ENCODE assay signal across 14 mouse cellular contexts in genomic region chr2:131652197-131652596, GRCm38 (mm10).
A peak's percentile ranks its signal among the peaks of the same experiment; 100 is the strongest.
DNase-seq lines count a peak whose midpoint lies in the region; TF ChIP-seq lines count a peak whose summit lies in the region.
"Had no signal": no experiment of that assay in that cellular context is flagged by ENCODE, and none has a peak within 500 bp of the region (broad histone marks: within the 10 kb centered on the region; RNA-seq: fewer than 3 reads in every experiment).

No protein-coding gene starts in this region.

- no peak for TF ChIP-seq POLR2A in kidney, adult 2 months (IDR thresholded peaks at IDR 0.05; ENCODE audit: low read depth, low read length)

- no peaks in the 10 kb centered on the region for H3K4me1 ChIP-seq in kidney, adult 2 months (ENCODE audit: control insufficient read depth, insufficient read depth, low read length)
- H3K4me1 ChIP-seq: embryonic facial prominence, embryonic 13.5 days; hindbrain, embryonic 13.5 days; limb, embryonic 10.5 days; midbrain, embryonic 15.5 days had no signal

- H3K27ac ChIP-seq in kidney, adult 2 months (ENCODE audit: insufficient read depth, low read depth, low read length), result no peak overlapping the region
- H3K27ac ChIP-seq: embryonic facial prominence, embryonic 13.5 days; hindbrain, embryonic 13.5 days; limb, embryonic 10.5 days; midbrain, embryonic 15.5 days had no signal

- H3K27me3 ChIP-seq in kidney, adult 2 months (replicated peaks; ENCODE audit: control insufficient read depth, insufficient read depth, low read length), result no peaks in the 10 kb centered on the region
- H3K27me3 ChIP-seq: embryonic facial prominence, embryonic 13.5 days; hindbrain, embryonic 13.5 days; midbrain, embryonic 15.5 days had no signal

- DNase-seq in kidney, adult 2 months, result peak; percentile 10
- DNase-seq in kidney, adult 9 months, result no peak
- peak; percentile 12 for DNase-seq in embryo, embryonic 11 days
- peak; percentile 44 to 70 for DNase-seq in heart, adult 9 months (ENCODE audit: low spot score in 2 of 2)
- peak; percentile 22 for DNase-seq in lung, postnatal 36 days
- no peak for DNase-seq in adrenal gland, adult 2 months
- DNase-seq in adrenal gland, postnatal 4 days (ENCODE audit: low spot score in 2 of 2), result no peak
- DNase-seq: adrenal gland, postnatal 25 days; cerebellum, adult 18-20 months; thymus, adult 2 months had no signal

- H3K4me3 ChIP-seq in kidney, adult 2 months (ENCODE audit: insufficient read depth, low read depth, low read length), result no peak overlapping the region
- H3K4me3 ChIP-seq: embryonic facial prominence, embryonic 13.5 days; hindbrain, embryonic 13.5 days; limb, embryonic 10.5 days; midbrain, embryonic 15.5 days had no signal

- H3K36me3 ChIP-seq in kidney, adult 2 months (ENCODE audit: control insufficient read depth, insufficient read depth, low read length), result no peaks in the 10 kb centered on the region
- H3K36me3 ChIP-seq: embryonic facial prominence, embryonic 13.5 days; hindbrain, embryonic 13.5 days; limb, embryonic 10.5 days; midbrain, embryonic 15.5 days had no signal

- TF ChIP-seq CTCF in kidney, adult 2 months (conservative IDR thresholded peaks at IDR 0.05; ENCODE audit: insufficient read depth, insufficient read length, low read depth, low read length), result no peak

- WGBS in kidney, adult 2 months, result 29% methylated on average over 5 of the region's 5 CpGs

Comparison
In these comparisons a context has a peak if more than half of its experiments do, and no peak if none do; other contexts are left out.
1. DNase-seq: peak in kidney, adult 2 months (single experiment), embryo, embryonic 11 days (single experiment), heart, adult 9 months (2 of 2) and lung, postnatal 36 days (single experiment); none in kidney, adult 9 months (single experiment), adrenal gland, adult 2 months (single experiment) and adrenal gland, postnatal 4 days (0 of 2).